Mouse (Mus musculus): Measurements from ENCODE around the gene Pml. TPM values are rescaled to one million over a fixed set of nuclear protein-coding genes. Genes with fewer than 3 reads are reported as not detected.

The Pml gene
- 5.1 and 6.0 TPM in 2 replicates for polyA plus RNA-seq (2021; fragmentation: Nextera tagmentation)
- long read RNA-seq, experiment 1, full-length matches to known transcripts: 7 of 13 reads
- long read RNA-seq, experiment 1, partial matches to known transcripts: 1 of 13 reads
- long read RNA-seq, experiment 1, other reads (novel, unspliced or antisense): 5 of 13 reads
- long read RNA-seq, experiment 2, partial matches to known transcripts: 1 of 1 reads
- long read RNA-seq, experiment 2, other reads (novel, unspliced or antisense): 0 of 1 reads

DNA sequence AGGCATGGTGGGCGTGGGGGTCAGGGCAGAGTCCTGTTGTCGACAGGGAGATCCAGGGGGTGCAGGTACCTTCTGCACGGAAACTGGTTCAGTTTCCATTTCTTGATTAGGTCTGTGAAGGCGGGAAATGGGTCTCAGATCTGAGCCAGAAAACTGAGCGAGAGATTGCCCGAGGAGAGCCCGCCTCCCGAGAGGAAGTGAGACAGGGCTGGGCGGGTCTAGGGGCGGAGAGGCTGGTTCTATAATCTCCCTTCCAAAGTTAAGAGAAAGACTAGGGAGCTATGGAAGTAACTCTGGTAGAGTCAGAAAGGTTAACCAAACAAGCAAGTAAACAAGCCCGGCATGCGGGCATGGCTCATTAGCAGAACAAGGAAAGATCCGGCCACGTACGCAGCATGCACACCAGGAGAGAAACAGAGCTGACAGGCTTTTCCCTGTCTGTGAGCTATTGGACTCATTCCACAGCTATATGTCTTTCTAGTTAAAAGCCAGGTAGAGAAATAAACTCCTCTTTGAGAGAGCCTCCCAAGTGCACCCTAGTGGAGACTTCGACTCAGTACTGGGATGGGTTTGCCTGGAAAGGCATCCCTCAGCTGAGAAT is at the start of gene Pml:
Gene Pml (minus strand): TSS at position 195 of the 601 bp plus-strand sequence.

DNA sequence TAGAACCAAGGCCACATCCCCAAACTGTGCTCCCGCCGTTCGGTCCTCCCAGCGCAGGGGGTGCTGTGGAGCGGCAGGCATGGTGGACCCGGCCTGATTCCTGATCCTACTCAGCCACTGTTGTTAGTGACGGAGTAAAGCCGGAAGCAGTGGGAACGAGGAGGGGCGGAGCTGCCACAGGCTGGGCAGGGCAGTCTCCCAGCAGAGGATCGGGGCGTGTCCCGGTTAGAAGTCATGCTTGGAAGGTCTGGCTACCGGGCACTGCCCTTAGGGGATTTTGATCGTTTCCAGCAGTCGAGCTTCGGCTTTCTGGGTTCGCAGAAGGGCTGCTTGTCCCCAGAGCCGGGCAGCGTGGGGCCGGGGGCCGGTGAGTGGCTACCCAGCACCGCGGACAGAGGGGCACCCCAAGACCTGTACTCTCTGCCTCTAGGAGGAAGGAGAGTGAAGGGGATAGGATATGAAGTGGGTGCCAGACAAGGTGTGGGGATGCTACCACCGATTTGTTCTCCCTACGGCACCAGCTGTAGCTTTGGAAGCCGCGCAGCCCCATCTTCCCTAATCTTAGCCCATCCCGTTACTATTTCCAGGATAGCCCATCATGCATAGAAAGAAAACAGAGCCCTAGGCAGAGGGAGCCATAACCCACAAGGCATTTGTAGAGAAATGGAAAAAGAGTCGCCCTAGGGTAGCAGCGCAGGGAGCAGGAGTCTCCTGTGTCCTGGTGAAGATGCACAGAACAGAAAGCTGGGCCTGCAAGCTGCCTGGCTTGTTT is 3.6 kb upstream of the Pml start, which contains the start of gene Stoml1:
Gene Stoml1 (plus strand): TSS at position 132 of the 772 bp plus-strand sequence.

DNA sequence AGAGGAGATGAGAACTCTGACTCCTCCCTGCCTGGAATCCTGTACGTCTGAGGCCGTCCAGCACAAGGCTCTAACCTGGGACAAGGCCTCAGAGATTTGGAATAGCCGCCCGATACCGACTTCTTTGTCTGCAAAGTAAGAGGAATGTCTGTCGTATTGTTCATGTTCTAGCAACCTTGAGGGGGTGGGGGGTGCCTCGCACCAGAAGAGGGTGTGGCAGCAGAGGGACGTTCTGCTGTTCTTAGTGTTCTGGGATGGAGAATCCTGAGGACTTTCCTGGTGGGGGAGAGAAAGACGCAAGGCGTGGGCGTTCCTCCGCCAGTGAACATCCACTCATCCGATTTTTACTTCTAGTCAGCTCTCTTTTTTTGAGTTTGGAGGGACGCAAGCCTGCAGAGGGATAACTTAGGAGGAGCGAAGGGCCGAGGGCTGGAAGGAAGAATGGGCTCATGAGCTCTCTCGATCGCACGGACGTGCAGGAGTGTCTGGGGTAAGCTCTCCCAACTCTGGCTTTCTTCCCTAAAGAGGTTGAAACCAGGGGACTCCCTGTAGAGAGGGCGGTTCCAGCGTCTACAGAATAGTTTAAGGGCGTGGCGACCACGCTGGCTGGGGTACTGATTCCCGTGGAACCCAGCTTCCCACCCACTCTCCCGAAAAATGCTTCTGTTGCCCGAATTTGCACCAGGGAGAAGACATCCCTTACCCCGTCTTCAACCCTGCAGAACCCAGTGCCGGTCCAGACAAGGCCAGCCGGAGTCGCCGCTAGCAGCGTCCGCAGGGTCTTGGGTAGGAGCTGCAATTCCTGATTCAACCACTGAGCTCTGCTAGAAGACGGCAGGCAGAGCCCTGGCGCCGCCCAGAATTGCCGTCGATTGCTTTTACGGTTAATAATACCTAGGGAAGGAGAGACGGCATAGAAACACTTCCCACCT is 45.8 kb downstream of the Pml start, which contains the start of the genes Islr and Islr2:
Gene Islr (minus strand): TSS at position 791 of the 932 bp plus-strand sequence.
Gene Islr2 (minus strand): TSS at position 804 of the 932 bp plus-strand sequence.

Other genes starting within 250 kb of the Pml start
- 2.4 and 2.5 TPM in 2 replicates for gene Cyp11a1, start 243.4 kb downstream of the Pml start, polyA plus RNA-seq (2021; fragmentation: Nextera tagmentation)
- 2.7 and 5.9 TPM in 2 replicates for gene Stra6, start 186.0 kb downstream of the Pml start, polyA plus RNA-seq (2021; fragmentation: Nextera tagmentation)
- gene Ccdc33, start 131.0 kb downstream of the Pml start, polyA plus RNA-seq (2021; fragmentation: Nextera tagmentation): 0.92 and 1.6 TPM in 2 replicates
- gene Islr, start 45.5 kb downstream of the Pml start, polyA plus RNA-seq (2021; fragmentation: Nextera tagmentation): 12.6 and 13.0 TPM in 2 replicates
- 4.8 and 6.8 TPM in 2 replicates for gene Islr2, start 45.5 kb downstream of the Pml start, polyA plus RNA-seq (2021; fragmentation: Nextera tagmentation)
- 73.1 and 91.1 TPM in 2 replicates for gene Stoml1, start 3.4 kb upstream of the Pml start, polyA plus RNA-seq (2021; fragmentation: Nextera tagmentation)
- gene Loxl1, start 63.4 kb upstream of the Pml start, polyA plus RNA-seq (2021; fragmentation: Nextera tagmentation): 0.44 and 1.2 TPM in 2 replicates
- gene Tbc1d21, start 120.7 kb upstream of the Pml start, polyA plus RNA-seq (2021; fragmentation: Nextera tagmentation): not detected in 2 replicates
- 2.5 and 8.9 TPM in 2 replicates for gene Insyn1, start 238.8 kb upstream of the Pml start, polyA plus RNA-seq (2021; fragmentation: Nextera tagmentation)